Mouse (Mus musculus) G1E (cell line): ENCODE measurements around the gene Hhatl. TPM values are rescaled to one million over a fixed set of nuclear protein-coding genes. Genes with fewer than 3 reads are reported as not detected.

Source experiments
- ATAC-seq: 2 replicates; pipeline ENCODE4 v1.8.0; 2016; ENCODE audit warnings: mild to moderate bottlenecking; ENCODE audit not compliant: insufficient number of reproducible peaks, poor library complexity, low FRiP score, severe bottlenecking; ENCODE audit errors: extremely low read depth
- DNase-seq: peaks from one replicate; pipeline ENCODE4 v3.0.0; 2012; ENCODE audit warnings: low spot score
- H3K27me3 ChIP-seq: 2 replicates; pipeline ENCODE4 v1.6.1; 2012; ENCODE audit warnings: mild to moderate bottlenecking, low read length, inconsistent platforms; ENCODE audit not compliant: insufficient read depth
- H3K36me3 ChIP-seq: replicated peaks from 2 replicates; pipeline ENCODE3; 2012; ENCODE audit warnings: mild to moderate bottlenecking, inconsistent platforms
- H3K4me1 ChIP-seq: 2 replicates; pipeline ENCODE4 v1.6.1; 2012; ENCODE audit warnings: low read depth, low read length, inconsistent platforms, mixed read lengths; ENCODE audit not compliant: insufficient read depth
- H3K4me3 ChIP-seq: 2 replicates; pipeline ENCODE4 v1.5.1; 2012; ENCODE audit warnings: low read depth, mild to moderate bottlenecking, inconsistent platforms, low read length, moderate library complexity, mixed read lengths
- H3K9me3 ChIP-seq: replicated peaks from 2 replicates; pipeline ENCODE4 v1.6.1; 2012; ENCODE audit warnings: inconsistent platforms
- CTCF ChIP-seq: IDR thresholded peaks from 2 replicates; pipeline ENCODE4 v1.5.1; 2012; ENCODE audit warnings: low read depth, low read length, inconsistent platforms, mixed read lengths
- GATA1 ChIP-seq: IDR thresholded peaks from 2 replicates; pipeline ENCODE4 v1.6.1; 2012; ENCODE audit warnings: borderline replicate concordance, low read length, inconsistent platforms, mixed read lengths
- GATA2 ChIP-seq: IDR thresholded peaks from 2 replicates; pipeline ENCODE4 v1.6.1; 2012; ENCODE audit warnings: low read depth, low read length, inconsistent platforms, borderline replicate concordance
- POLR2AphosphoS5 ChIP-seq: IDR thresholded peaks from 2 replicates; pipeline ENCODE4 v1.6.1; 2012; ENCODE audit warnings: low read depth, low read length, inconsistent platforms; ENCODE audit not compliant: insufficient replicate concordance
- TAL1 ChIP-seq: conservative IDR thresholded peaks from 2 replicates; pipeline ENCODE4 v1.6.1; 2012; ENCODE audit warnings: low read depth, low read length, inconsistent platforms, mixed read lengths
- polyA plus RNA-seq: library from polyadenylated mRNA; stranded (reverse); fragments of >175 nt; gene quantifications from 2 replicates; pipeline ENCODE4 v1.2.3, GENCODE M21; 2012
- total RNA-seq, 2 experiments: library from RNA; stranded (forward) in 1 of 2; stranded (reverse) in 1 of 2; fragments of 200-1000 nt in 1 of 2; fragments of >200 nt in 1 of 2; fragmentation: Nextera tagmentation in 1 of 2; gene quantifications; 2 replicates each; pipeline ENCODE4 v1.2.3; 2014 to 2017

Hhatl gene
- total and polyA plus RNA-seq, 3 experiments, result not detected

DNA sequence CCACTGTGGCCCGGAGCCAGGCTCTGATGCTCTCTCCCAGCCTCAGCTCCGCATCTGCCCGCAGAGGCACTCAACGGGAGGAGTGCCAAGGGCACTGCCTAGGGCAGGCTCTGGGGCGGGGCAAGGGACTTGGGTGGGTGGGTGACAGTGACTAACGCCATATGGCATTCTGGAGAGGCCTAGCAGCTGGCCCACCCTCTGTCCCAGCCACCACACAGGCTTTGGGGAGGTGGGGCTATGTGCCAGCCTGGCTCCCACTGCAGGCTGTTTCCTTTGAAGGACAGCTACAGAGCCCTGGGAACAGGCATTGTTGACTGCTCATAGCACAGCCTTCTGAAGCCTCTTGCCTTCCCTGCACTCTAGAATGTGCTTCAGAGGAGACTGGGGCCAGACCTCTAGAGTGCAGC, 30.3 kb upstream of the Hhatl start:
- Histone ChIP-seq H3K27me3 (peaks cover 21% of the 10 kb centered on the region), H3K9me3 (no peaks in the 10 kb centered on the region), H3K4me1 (no peaks in the 10 kb centered on the region), H3K36me3 (no peaks in the 10 kb centered on the region), H3K4me3 (no peak overlapping the region)
- TF ChIP-seq GATA2 (no peak), POLR2AphosphoS5 (no peak), TAL1 (no peak), GATA1 (no peak), CTCF (no peak)
- ATAC-seq, result no peak
- DNase-seq, result no peak

DNA sequence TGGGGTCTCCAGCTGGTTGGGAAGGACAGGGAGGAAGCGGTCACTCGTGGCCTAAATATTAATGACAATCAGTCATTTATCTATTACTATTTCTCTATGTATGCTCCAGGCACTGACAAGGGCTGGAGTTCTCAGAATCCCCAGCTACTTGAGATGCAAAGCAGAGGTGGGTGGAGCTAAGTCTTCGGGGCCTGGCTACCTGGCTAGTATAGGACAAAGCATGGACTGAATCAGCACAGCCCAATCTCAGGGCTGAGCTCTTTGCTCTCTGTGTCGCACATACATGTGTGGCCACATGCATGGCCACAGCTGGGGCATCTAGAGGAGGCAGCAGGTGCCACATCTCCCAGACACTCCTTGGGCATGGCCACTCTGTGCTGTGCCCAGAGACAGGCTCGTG, 28.5 kb upstream of the Hhatl start:
- ATAC-seq (no peak), DNase-seq (no peak)
- Histone ChIP-seq H3K4me1 (no peaks in the 10 kb centered on the region), H3K9me3 (no peaks in the 10 kb centered on the region), H3K27me3 (peaks cover 17% of the 10 kb centered on the region), H3K4me3 (no peak overlapping the region), H3K36me3 (no peaks in the 10 kb centered on the region)
- no peak for TF ChIP-seq GATA1
- TF ChIP-seq POLR2AphosphoS5, result no peak
- no peak for TF ChIP-seq GATA2
- TF ChIP-seq CTCF, result no peak

DNA sequence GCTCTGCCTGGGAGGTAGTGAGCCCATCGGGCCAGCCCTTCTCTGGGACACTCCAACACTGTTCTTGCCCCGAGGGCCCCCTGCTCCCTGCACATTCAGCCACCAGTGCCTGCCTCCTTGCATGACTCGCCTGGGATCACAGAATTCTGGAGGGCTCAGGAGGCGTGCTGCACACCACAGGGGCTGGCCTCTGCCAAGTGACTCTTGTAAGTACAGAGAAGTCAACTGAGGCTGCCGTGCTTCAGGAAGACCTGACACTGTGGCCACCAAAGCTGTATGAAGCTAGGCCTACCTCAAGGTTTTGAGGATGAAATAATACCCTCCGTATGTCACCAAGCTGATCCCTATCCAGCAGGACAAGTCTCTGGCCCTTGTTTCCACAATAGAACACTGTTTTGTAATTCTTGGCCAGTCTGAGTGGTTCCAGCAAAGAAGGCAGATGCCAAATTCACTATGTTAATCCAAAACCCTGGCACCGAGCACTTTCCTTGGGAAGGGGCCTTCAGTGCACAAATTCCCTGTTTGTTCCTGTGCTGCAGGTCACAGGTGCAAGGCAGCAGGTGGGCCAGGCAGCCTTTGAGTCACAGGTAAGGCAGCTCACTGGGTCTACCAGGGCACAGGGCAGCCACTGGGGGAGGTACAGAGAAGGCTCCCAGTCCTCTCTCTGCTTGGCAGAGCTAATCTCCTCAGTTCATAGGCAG, 27.6 kb upstream of the Hhatl start:
- Histone ChIP-seq H3K9me3 (no peaks in the 10 kb centered on the region), H3K36me3 (no peaks in the 10 kb centered on the region), H3K4me1 (no peaks in the 10 kb centered on the region), H3K4me3 (no peak overlapping the region), H3K27me3 (peaks cover 23% of the 10 kb centered on the region)
- ATAC-seq (no peak), DNase-seq (no peak)
- no peak for TF ChIP-seq POLR2AphosphoS5
- TF ChIP-seq GATA1, result no peak
- no peak for TF ChIP-seq GATA2
- no peak for TF ChIP-seq CTCF
- no peak for TF ChIP-seq TAL1

DNA sequence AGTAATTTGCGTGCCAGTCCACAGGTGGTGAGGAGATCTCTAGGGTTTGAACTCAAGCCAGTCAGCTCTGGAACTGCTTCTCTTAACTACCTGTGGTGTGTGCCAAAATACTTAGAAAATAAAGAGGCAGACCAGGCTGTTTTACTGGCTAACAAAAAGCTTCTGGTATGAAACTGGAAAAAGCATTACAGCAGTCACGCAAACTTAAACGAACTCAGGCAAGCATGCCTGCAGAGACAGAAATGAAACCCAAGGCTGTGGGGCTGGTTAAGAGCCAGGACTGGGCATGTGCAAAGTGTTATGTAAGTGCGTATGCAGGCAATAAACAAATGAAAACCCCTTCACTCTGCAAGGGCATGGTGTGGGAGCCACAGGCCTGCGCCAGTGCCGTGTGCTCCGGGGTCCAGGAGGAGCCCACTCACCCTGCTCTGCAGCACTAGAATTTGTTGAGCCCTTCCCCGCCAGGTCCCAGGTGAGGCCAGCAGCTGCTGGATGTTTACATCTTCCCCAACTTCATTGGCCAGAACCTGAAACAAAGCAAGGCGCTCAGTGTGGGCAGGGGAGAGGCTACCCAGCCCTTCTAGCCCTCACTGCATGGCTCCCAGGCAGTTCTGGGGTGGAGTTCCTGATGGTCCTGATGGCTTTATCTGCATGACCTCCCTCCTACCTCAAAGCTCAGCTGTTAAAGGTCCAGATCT, 26.9 kb upstream of the Hhatl start:
- Histone ChIP-seq H3K9me3 (no peaks in the 10 kb centered on the region), H3K4me3 (no peak overlapping the region), H3K4me1 (no peaks in the 10 kb centered on the region), H3K36me3 (no peaks in the 10 kb centered on the region), H3K27me3 (peaks cover 23% of the 10 kb centered on the region)
- TF ChIP-seq POLR2AphosphoS5 (no peak), CTCF (no peak), GATA1 (no peak), TAL1 (no peak), GATA2 (no peak)
- DNase-seq (no peak), ATAC-seq (no peak)

DNA sequence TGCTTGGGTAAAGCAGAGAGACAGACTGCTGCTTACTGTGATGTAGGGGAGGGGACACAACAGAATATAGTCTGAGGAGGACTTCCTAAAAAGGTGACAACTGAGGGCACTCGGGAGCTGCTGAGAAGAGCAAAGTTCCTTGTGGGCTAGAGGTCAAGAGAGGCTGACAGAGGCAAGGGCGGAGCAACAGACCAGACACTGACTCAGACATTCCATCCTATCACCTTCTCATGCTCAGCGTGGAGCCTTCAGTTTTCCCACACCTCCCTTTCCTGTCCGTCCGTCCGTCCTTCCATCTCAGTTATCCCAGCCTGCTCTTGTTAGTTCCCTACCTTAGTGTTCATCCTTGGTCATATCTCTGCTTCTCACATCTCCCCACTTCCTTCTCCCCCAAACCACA, 22.9 kb upstream of the Hhatl start:
- Histone ChIP-seq H3K27me3 (peaks cover 19% of the 10 kb centered on the region), H3K9me3 (no peaks in the 10 kb centered on the region), H3K4me3 (no peak overlapping the region), H3K4me1 (no peaks in the 10 kb centered on the region), H3K36me3 (no peaks in the 10 kb centered on the region)
- no peak for DNase-seq
- no peak for ATAC-seq
- TF ChIP-seq GATA2, result no peak
- no peak for TF ChIP-seq CTCF
- no peak for TF ChIP-seq POLR2AphosphoS5
- TF ChIP-seq GATA1, result no peak
- TF ChIP-seq TAL1, result no peak

DNA sequence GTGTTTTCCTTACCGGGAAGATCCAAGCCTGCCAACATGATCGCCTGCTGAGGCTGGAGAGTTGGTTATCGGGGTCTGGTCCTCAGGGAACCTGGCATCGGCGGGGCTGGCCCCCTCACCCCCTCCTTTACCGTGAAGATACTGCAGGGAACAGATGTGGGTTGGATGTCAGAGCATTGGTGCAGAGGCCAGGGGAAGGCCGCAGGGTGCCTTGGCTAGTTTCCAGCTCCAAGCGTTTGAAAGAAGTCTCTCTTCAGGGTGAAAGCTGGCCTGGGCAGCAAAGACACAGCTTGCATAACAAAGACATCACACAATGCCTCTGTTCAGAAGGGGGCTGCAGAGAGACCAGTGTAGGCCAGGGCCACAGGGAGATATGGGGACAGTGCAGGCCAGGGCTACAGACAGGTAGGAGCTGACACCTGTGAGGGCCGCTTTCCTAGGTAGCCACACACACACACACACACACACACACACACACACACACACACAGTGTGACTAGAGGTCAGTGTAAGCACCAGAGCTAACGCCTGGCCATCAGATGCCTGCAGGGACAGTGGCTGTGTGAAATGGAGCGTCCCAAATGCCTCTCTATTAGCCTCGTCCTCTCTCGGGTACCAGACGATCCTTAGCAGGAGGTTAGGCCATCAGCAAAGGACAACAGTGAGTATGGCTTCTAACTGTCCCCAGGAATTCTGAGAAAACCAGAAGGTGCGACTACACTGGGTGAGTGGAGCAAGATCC, 17.9 kb upstream of the Hhatl start:
- H3K4me3 ChIP-seq, result no peak overlapping the region
- DNase-seq (no peak), ATAC-seq (no peak)
- H3K36me3 ChIP-seq, result no peaks in the 10 kb centered on the region
- no peak for TF ChIP-seq GATA1
- no peak for TF ChIP-seq POLR2AphosphoS5
- no peak for TF ChIP-seq GATA2
- no peak for TF ChIP-seq TAL1
- TF ChIP-seq CTCF, result no peak
- H3K4me1 ChIP-seq, result no peaks in the 10 kb centered on the region
- H3K9me3 ChIP-seq, result no peaks in the 10 kb centered on the region
- H3K27me3 ChIP-seq, result peaks cover 7% of the 10 kb centered on the region; the same call in 1 of the 2 replicates
